Mouse (Mus musculus) heart, postnatal 14 days (tissue): ENCODE data around the gene Zfp36l2. TPM values are rescaled to one million over a fixed set of nuclear protein-coding genes. Genes with fewer than 3 reads are reported as not detected.

ENCODE experiments used
- DNase-seq, 2 experiments: peaks; one replicate each; pipeline ENCODE4 v3.0.0; 2021 to 2022
- intact Hi-C: fragments of 180-260 bp; cut with DNase I; formaldehyde crosslinking; loops from one replicate; pipeline ENCODE4 v1.15.1; 2025
- total RNA-seq, 2 experiments: library from RNA; stranded (reverse); gene quantifications; 2 replicates each; pipeline ENCODE4 v1.2.3; 2021

Zfp36l2 gene
- total RNA-seq, 2 experiments from 2014 or later: 30.3 to 33.3 TPM

DNA sequence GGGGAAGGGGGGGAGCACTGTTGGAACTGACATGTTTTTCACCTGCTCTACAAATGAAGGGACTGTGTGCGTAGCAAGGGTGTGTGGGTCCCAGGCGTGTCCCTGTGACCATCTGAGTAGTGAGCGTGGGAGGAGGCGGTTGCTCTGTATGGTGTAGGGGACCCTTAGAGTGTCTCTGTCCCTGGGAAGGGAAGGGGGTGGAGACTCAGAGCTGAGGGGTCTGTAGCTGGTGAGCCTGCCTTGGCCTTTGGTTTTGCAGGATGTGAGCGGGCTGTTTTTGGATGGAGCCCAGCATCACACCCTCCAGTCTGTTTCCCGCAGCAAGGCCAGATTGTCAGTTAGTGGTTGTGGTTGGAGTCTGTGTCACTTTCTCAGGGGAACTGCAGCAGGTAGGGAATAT is 46.1 kb downstream of the Zfp36l2 start:
- peak in 1 of 2 experiments; percentile 39 for DNase-seq
- intact Hi-C loops: no loop called here

DNA sequence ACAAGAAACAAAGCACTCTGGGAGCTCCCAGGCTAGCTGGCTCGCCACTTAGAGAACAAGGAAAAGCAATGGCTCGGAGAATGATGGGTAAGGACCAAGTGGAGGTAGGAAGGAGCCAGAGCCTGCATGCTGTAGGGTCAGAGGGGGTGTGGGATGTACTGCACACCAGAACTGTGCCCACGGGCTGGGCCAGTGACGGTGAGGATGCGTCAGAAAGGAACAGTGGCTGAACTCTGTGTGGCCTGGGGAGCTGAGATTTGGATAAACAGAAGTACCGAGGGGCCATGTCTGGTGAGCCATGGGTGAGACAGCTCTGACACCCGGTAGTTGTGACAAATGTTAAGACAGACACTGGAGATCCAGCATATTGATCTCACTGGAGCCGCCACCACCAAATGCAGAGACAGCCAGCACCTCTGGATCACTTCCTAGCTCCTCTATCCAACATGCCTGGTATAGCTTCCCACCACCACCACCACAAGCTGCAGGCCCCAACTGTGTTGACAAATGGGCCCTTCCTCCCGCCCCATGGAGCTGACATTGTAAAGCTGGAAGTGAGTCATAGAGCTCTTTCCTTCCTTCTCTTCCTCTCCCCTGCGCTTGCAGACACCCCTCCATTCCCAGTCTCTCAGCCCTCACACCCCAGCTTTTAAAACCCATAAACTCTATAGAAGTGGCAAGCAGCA is 46.8 kb downstream of the Zfp36l2 start:
- DNase-seq: peak; percentile 36 to 52
- intact Hi-C loops: no loop called here

DNA sequence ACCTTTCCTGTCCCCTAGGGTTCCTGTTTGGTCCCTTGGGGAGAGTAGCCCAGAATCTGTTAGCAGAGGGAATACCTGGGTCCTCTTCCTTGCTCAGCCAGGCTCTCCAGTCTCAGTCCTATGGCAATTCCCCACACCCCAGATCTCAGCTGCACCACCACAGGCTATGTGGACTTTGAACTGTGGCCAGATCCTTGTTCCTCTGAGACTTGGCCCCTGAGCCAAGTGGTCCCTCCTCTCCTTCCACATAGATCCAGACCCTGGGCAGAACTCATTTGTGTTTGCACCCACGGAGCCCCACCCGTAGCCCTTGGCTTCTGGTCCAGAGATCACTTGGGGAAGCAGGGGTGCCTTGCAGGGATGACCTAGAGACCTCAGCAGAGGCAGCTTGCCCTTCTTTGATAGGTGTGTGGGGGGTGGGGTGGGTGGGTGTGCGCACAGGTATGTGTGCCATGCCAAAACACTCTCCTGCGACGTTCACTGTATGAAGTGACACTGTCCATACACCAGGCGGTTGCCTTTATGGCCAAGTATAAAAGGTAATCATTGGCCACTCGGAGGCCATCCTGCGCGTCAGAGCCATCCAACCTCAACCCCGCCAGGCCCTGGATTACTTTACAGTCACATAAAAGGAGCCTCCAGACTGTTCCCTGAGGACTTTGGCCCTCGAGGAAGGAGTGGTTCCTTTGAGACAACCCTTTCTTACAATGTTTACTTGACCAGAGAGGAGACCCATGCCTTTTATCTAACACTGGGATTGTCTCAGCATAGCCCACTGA is 50.2 kb downstream of the Zfp36l2 start:
- intact Hi-C loops: no loop called here
- DNase-seq: no peak

DNA sequence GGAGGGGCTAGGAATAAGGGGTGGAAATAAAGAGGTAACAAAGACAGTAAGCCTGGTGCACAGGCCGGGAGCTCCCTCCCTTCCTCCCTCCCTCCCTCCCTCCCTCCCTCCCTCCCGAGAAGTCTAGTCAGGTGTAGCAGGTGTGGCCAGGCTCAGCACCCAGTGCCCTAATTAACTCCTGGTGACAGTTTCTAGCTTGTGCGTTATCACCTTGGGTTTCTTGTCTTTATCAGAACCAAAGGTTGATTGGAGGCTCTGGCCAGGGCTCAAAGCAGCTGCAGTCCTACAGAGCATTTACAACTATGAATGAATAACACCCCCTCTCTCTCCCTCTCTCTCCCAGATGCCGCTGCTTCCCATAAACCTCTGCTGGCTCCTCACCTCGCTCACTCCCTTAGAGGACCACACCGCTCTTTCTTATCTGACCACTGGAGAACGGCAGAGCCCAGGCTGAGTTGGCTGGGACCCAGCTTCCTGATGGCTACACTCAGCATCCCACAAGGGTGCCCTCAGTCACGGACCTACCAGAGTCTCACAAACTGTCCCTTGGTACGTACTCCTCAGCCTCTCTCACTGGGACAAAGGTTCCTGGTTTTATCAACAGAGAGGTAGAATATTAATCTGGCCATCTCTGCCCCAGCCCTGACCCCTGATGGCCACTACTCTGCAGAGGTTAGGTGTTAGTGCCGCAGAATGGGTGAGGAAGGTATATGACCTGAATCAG is 50.9 kb downstream of the Zfp36l2 start:
- intact Hi-C loops: no loop called here
- no peak for DNase-seq

DNA sequence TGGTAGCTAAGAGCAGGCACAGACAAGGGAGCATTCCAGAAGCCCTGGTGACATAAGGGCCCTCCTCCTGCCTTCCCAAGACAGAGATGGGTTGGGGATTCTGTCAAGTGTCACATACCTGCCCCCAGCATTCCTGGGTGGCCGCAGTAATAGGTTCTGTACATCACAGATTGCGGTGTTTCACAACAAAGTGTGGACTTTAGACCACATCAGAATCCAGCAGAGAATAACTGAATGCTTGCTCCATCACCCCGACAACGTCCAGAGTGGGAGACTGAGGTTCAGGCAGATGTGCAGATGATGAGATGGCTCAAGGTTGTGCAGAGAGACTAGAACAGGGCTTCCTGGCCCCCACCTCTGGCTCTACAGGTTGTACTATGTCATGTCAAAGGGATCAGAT is 51.5 kb downstream of the Zfp36l2 start:
- DNase-seq: no peak
- intact Hi-C loops: no loop called here

DNA sequence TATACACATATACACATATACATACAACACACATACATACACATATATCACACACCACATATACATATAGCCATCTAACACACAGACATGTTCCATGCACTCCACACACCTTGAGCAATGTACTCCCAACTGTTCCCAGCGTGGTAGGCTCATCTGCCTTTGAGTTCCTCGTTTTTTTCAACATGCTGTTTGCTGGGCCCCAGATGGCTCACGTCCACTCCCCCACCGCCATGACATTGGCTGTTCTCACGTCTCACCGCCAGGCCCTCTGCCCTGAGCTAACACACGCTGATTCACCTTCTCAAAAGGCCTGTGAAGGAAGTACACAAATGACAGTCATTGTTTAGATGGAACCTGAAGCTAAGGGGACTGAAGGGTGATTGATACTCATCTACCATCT is 52.5 kb downstream of the Zfp36l2 start:
- intact Hi-C loops: no loop called here
- DNase-seq: no peak
